Mouse (Mus musculus) liver, adult (tissue): ENCODE data around the gene Oser1.

Experiments used
- GATA4 ChIP-seq: IDR thresholded peaks from 2 replicates; pipeline ENCODE4 v1.6.1; 2014; ENCODE audit warnings: mild to moderate bottlenecking, low read length; ENCODE audit not compliant: insufficient replicate concordance

The Oser1 gene

DNA sequence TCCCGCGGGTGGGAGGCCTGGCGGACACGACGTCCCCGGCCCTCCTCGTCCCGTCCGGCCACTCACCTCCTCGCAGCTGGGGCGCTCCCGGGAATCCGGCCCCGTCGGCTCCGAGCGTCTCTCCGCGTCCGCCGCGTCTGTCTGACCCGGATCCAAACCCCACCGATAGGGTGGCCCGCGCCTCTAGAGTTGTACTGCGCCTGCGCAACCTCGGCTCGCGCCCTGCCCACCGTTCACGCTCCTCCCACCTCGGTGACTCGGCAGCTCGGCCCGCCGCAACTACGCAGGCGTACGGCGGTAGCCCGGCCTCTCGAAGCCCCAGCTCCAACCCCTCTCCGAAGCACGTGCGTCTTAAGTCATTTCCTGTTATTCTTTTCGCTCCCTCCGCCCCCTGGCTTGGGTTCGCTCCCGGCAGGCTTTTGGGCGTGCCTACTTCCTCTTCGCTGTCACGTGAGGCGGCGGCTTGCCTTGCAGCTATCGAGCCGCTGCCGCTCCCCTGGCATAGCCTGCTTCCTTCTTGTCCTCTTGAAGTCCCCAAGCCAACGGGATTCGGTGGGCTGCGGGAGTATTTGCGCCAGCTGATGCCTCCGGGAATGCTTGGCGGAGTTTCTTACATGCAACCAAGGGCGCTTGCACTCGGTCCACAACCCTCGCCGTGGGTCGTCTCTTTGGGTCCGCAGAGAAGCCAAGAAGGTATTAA is 5.0 kb downstream of the Oser1 start:
- peak; percentile 22; the same call in 1 of the 2 replicates for TF ChIP-seq GATA4

DNA sequence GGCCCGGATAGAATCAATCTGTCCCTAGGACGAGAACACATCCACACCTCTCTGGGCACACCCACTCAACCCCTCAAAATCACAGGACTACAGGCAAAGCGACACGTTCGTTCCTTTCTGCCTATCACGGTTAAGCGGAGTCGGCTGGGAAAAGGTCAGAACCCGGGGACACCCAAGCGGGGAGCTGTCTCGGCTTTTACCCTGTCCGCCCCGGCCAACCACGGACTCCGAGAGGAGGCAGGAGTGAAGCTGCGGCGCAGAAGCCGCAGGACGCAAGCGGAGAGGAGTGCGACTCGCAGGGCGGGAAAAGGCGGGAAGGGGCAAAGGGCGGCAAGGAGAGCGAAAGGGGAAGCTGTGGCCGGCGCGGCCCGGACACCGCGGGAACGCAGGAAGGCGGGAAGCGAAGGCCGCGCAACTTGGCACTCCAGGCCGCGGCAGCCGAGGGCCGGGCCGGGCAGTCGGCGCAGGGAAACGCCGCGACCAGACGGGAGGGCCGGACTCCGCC is 5.6 kb downstream of the Oser1 start:
- TF ChIP-seq GATA4, result no peak

DNA sequence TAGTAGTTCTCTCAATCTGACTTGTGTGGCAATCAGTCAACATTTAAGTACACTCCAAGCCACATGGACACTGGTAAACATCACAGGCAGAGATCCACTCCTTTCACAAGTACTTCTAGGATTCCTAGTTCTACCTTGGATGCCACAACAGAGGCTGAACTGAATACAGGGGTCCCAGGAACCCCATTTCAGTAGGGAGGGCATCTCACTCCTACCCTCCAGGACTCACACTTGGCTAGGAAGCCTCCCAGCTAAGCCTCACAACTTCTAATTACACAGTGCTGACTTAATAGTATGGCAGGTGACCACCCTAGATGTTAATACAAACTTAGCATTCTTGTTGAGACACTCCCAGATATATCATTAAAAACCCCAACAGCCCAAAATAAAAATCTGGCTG is 6.7 kb downstream of the Oser1 start:
- no peak for TF ChIP-seq GATA4

DNA sequence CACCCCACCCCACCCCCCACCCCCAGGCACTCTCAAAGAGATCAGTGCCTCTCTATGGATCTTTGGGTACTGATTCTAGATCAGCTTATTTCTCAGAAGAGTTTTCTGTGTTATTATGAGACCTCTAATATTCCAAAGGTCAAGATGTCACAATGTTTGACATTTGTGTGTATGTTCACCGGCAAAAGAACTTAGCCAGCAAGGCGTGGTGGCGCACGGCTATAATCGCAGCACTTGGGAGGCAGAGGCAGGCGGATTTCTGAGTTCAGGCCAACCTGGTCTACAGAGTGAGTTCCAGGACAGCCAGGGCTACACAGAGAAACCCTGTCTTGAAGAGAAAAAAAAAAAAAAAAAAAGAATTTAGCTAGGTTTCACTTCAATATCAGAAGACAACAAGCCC is 7.5 kb downstream of the Oser1 start:
- TF ChIP-seq GATA4, result no peak

DNA sequence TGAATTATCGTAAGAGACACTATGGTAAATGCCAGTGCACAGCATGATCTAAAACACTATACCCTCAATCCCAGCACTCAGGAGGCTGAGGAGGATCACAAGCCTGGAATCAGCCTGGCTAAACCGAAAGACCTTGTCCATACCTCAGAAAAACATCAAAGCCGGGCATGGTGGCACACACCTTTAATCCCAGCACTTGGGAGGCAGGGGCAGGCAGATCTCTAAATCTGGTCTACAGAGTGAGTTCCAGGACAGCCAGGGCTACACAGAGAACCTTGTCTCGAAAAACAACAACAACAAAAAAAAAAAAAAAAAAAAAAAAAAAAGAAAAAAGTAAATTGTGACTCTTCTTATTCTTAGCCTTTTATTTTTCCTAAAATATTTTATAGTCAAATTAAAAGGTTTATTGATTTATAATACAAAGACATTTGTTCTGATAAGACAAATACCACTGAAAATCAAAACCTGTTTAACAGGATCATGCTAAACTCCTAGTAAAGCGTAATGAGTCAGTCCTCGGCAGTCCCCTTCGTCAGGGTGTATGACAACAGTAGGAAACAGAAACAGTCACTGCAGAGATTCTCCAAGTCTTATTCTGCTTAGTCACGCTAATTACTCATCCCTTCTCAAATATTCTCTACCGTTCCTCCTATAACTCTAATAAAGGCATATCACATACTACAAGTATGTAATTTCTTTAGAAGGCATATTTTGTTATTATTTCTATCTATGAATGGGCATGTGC is 11.5 kb downstream of the Oser1 start:
- TF ChIP-seq GATA4, result no peak

DNA sequence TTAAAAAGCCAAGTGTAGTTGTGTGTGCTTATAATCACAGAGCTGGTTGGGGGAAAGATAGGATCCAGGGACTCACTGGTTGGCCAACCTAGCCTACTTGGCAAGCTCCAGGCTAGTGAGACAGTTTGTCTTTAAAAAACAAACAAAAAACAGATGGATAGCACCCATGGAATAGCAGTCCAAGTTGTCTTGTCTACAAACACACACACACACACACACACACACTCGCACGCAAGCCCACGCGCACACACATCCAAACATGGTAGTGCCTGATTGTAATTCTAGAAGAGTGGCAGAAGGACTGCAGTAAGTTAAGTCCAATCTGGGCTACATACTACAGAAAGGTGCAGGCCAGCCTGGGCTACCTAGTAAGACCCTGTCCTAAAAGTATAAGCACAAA is 12.1 kb downstream of the Oser1 start:
- TF ChIP-seq GATA4, result 0 out of 2 replicates have a peak, but pooled peaks have one; percentile 19

DNA sequence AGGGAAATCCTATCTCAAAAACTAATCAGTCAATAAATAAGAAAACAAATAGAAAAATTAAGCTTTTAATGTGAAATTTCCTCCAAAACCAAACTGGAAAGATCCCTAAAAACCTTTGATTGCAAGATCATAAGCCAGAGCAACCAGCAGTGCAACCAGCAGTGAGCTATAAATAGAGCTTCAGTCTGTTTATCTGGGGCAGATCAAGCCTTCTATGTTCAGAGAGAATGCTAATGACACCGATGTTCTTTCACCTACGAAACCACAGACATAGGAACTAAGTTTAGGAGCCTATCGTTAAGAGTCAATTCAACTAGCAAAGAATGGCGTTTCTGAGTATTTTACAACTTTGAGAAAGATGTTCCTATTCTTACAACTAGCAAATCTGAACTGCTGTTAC is 12.7 kb downstream of the Oser1 start:
- no peak for TF ChIP-seq GATA4

DNA sequence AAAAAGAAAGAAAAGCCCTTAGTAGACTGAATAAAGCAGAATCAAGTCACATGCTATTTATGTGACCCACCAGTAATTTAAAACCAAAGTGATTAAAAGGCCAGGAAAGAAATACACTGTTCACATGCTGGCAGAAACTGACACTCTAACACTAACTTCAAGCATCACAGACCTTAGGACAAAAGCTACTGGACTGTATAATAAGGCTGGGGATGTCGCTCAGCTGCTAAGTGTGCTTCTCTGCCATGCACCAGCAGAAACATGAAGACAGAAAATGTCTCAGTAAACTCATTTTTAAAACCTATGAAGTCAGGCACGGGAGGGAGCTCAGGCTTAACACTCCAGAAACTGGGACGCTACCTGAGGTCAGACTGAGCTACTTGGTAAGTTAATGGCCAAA is 14.3 kb downstream of the Oser1 start:
- TF ChIP-seq GATA4, result no peak

DNA sequence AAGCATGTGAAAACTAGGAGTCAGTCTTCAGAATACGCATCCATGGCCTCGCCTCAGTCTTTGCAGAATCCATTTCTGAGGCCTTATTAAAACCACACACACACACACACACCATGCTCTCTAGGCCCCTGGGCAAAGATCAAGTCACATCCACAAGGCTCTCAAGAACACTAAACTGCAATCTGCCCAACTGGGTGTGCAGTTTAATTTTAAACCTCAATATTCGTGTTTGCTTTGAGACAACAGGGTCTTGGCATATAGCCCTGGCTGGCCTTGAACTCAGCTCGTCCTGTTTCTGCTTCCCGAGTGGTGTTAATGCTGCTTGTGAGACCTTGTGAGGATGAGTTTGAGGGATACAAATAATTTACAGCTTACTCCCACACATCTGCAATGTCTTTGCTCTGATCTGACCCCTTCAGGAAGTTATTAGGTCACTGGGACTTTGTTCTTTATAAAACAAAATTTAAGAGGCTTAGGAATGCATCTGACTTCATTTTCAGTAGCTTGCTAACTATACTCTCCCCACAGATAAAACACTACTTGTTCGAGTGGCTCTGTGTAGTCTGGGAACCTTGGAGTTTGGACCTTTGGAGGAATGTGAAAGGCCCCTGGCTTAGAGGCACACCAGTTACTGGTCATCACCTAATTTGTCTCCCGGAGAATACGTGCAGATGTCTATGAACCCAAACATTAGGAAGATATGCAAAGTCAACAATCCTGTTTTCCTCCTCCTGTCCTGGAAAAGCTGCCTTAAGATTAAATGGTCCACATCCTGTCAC is 20.3 kb downstream of the Oser1 start:
- TF ChIP-seq GATA4, result no peak

DNA sequence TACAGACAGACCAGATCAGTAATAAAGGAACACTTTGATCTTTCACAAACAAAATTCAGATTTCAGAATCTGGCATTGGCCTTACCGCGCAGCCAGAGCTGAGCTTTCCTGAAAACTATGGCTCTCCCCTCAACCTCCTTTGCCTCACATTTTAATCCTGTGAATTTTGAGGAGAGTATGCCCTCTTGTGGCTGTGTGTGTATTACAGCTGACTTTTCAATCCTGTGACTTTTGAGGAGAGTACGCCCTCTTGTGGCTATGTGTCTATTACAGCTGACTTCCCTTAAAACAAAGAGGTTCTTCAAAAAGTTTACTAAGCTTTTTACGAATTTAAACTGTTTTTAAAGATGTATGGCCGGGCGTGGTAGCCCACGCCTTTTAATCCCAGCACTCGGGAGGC is 23.3 kb downstream of the Oser1 start:
- no peak for TF ChIP-seq GATA4

DNA sequence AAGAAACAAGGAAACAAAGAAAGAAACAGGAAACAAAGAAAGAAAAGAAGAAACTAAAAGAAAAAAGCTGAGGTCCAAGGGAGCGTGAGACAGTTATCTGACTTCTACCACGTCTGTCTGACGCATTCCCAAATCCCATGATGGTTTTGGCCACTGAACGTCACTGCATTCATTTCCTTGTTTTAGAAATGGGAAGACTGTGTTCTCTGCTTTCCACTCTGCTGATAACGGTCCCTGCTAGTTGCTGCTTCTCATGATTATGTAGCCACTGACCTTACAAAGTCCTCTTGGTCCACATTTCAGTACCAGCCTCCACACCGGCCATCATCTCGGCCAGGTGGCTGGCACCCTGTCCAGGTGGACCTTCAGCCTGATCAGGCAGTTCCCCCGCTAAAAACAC is 25.3 kb downstream of the Oser1 start:
- no peak for TF ChIP-seq GATA4

DNA sequence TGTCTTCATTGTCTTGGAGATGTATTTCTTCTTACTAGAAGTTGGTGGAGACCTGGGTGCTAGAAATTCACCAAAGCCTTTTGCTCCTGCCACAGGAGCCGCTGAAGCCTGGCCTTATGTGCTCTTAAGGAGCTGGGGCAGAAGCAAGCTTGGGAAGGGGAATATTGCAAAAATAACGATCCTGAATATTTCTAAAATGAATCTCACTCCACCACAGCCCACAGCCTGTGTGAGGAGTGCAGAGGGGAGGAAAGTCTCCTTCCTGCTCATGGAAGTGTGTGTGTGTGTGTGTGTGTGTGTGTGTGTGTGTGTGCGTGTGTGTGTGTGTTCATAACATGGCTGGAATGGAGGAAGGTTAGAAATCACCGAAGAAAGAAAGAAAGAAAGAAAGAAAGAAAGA is 25.7 kb downstream of the Oser1 start:
- TF ChIP-seq GATA4, result no peak

DNA sequence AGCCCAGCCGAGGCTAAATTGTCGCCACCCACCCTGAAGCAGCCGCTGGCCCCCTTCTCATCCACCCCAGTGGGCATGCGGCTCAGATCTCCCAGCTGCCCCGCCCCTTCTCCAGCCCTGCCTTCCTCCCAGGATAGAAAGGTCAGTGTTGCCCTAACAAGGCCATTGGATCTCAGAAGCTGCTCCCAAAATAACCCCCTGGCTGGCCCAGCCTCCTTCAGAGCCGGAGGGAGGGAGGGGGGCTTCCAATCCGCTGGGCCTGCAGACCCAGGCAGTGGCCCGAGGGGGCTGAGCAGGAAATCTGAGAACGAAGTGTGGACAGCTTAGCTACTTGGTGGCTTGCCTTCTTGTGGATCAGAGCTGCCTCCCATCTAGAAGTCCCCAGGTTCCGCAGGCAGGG is 26.6 kb downstream of the Oser1 start, which contains the start of gene Jph2:
Jph2 (minus strand) TSS at position 89 of the 400 bp plus-strand sequence.
- TF ChIP-seq GATA4, result no peak

DNA sequence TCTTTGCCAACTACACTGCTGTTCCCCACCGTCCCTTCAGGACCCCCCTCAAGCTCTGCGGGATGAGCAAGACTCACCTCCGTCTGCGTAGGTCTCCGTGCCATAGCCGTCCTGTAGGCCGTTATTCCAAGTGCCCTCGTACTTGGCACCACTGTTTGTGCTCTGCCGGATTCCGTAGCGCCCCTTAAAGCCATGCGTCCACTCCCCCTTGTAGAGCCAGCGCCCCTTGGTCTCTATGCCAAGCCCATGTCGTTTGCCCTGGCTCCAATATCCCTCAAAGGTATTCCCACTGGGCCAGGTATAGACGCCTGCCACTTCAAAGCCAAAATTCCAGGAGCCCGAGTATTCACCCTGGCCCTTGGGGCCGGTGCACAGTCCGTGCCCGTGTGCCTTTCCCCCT is 27.4 kb downstream of the Oser1 start:
- no peak for TF ChIP-seq GATA4

DNA sequence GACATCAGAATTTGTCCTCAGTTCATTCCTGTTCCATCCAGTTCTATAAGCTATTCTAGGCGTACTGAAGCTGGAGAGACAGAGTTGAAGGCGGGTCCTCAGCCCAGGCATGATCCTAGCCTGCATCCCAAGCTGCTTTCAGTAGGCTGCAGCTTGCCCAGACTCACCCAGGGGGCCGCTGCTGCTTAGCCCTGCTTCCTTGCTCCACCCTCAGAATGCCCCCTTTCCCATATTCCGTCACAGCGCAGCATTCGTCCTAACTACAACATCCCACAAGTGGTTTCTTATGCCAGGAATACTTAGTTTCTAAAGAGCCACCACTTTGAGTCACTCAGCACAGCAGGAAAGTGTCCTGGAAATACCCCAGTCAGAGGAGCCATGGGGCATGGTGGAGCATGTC is 29.5 kb downstream of the Oser1 start:
- no peak for TF ChIP-seq GATA4

DNA sequence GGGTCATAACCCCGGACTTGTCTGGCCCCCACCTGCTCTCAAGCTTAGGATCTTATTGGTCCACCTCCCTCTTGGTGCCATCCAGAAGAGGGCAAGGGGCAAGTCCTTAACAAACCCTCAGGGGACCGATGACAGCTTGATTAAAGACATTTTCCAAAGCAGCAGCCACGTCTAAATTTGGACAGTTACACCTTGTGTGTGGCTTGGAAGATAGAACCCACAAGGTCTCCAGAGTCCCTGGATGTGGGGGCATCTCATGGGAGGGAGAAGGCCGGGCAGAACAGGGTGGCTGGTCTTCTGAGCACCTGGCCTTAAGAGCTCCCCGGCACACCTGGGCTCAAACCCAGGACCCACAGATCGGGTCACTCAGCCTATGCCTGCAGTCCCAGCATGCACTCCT is 30.5 kb downstream of the Oser1 start:
- TF ChIP-seq GATA4, result no peak
